Mouse (Mus musculus): ENCODE measurements around the gene Rps10. TPM values are rescaled to one million over a fixed set of nuclear protein-coding genes. Genes with fewer than 3 reads are reported as not detected.
A peak's percentile ranks its signal among the peaks of the same experiment; 100 is the strongest.
"Not testable (repeated sequence)": the region's sequence is repeated elsewhere in the genome, so short reads cannot be mapped to it uniquely, and the experiment has no call there.

Gene Rps10
- polyA plus RNA-seq, 1 experiment from 2014 or later = 510 TPM

- ATAC-seq (ENCODE audit: low read depth) = no peak
- no peak overlapping the region for H3K9ac ChIP-seq (replicated peaks; ENCODE audit: low read depth, low read length)
- 52% methylated on average over 9 of the region's 9 CpGs for WGBS
Observed at GRCm38 (mm10) chr17:27637333-27637732, 864 bp upstream of the Rps10 start.

GRCm38 (mm10) chr17:27635575-27635903 is 930 bp downstream of the Rps10 start:
- not testable (repeated sequence) for ATAC-seq (ENCODE audit: low read depth)
- 41% methylated on average over 9 of the region's 9 CpGs for WGBS

More at GRCm38 (mm10) chr17:27637333-27637732, 864 bp upstream of the Rps10 start:
- H3K9me3 ChIP-seq (ENCODE audit: control insufficient read depth, low read length) = no peaks in the 10 kb centered on the region
- no peak overlapping the region for H3K4me2 ChIP-seq (ENCODE audit: low read depth, low read length)
- H3K27ac ChIP-seq (ENCODE audit: low read depth, low read length) = no peak overlapping the region
- H3K27me3 ChIP-seq (ENCODE audit: control insufficient read depth, insufficient read depth, low read length) = 0 out of 2 replicates have a peak, but pooled peaks cover 2% of the 10 kb centered on the region
- H3K36me3 ChIP-seq (ENCODE audit: control insufficient read depth, insufficient read depth, low read length) = peaks cover 10% of the 10 kb centered on the region
- no peak overlapping the region for H3K4me3 ChIP-seq (ENCODE audit: low read depth, low read length)
- H3K4me1 ChIP-seq (ENCODE audit: control insufficient read depth, insufficient read depth, low read length) = peaks cover 15% of the 10 kb centered on the region

GRCm38 (mm10) chr17:27634871-27635574 is 1.4 kb downstream of the Rps10 start, which contains the start of gene RPS10-NUDT3:
Gene RPS10-NUDT3, minus strand, starts transcription at chr17:27635222.
- peak; percentile 97 for ATAC-seq (ENCODE audit: low read depth)
- 0 out of 2 replicates have a peak, but pooled peaks cover 2% of the 10 kb centered on the region for H3K27me3 ChIP-seq (ENCODE audit: control insufficient read depth, insufficient read depth, low read length)
- peak within 1 kb of the TSS; percentile 82 for H3K4me3 ChIP-seq (ENCODE audit: low read depth, low read length)
- under 1% methylated on average over 57 of the region's 72 CpGs for WGBS
- H3K9me3 ChIP-seq (ENCODE audit: control insufficient read depth, low read length) = no peaks in the 10 kb centered on the region
- peaks cover 14% of the 10 kb centered on the region for H3K4me1 ChIP-seq (ENCODE audit: control insufficient read depth, insufficient read depth, low read length)
- peak within 1 kb of the TSS; percentile 84 for H3K27ac ChIP-seq (ENCODE audit: low read depth, low read length)
- peak within 1 kb of the TSS; percentile 73 for H3K9ac ChIP-seq (replicated peaks; ENCODE audit: low read depth, low read length)
- peak within 1 kb of the TSS; percentile 97 for H3K4me2 ChIP-seq (ENCODE audit: low read depth, low read length)
- peaks cover 33% of the 10 kb centered on the region for H3K36me3 ChIP-seq (ENCODE audit: control insufficient read depth, insufficient read depth, low read length)

More at GRCm38 (mm10) chr17:27635575-27635903, 930 bp downstream of the Rps10 start:
- Histone ChIP-seq H3K36me3 (ENCODE audit: control insufficient read depth, insufficient read depth, low read length) (peaks cover 28% of the 10 kb centered on the region), H3K4me1 (ENCODE audit: control insufficient read depth, insufficient read depth, low read length) (peaks cover 14% of the 10 kb centered on the region), H3K9ac (replicated peaks; ENCODE audit: low read depth, low read length) (peak overlapping the region; percentile 73; the same call in 1 of the 2 replicates), H3K4me2 (ENCODE audit: low read depth, low read length) (peak overlapping the region; percentile 97), H3K4me3 (ENCODE audit: low read depth, low read length) (peak overlapping the region; percentile 82), H3K27ac (ENCODE audit: low read depth, low read length) (peak overlapping the region; percentile 84)
- not testable (repeated sequence) for H3K9me3 ChIP-seq (ENCODE audit: control insufficient read depth, low read length); H3K27me3 ChIP-seq (ENCODE audit: control insufficient read depth, insufficient read depth, low read length)

GRCm38 (mm10) chr17:27629249-27630020 is 7.0 kb downstream of the Rps10 start:
- H3K4me2 ChIP-seq (ENCODE audit: low read depth, low read length) = no peak overlapping the region
- no peaks in the 10 kb centered on the region for H3K9me3 ChIP-seq (ENCODE audit: control insufficient read depth, low read length)
- peaks cover 34% of the 10 kb centered on the region for H3K36me3 ChIP-seq (ENCODE audit: control insufficient read depth, insufficient read depth, low read length)
- no peak for ATAC-seq (ENCODE audit: low read depth)
- no peaks in the 10 kb centered on the region for H3K27me3 ChIP-seq (ENCODE audit: control insufficient read depth, insufficient read depth, low read length)
- no peak overlapping the region for H3K27ac ChIP-seq (ENCODE audit: low read depth, low read length)
- H3K4me1 ChIP-seq (ENCODE audit: control insufficient read depth, insufficient read depth, low read length) = peaks cover 13% of the 10 kb centered on the region
- H3K4me3 ChIP-seq (ENCODE audit: low read depth, low read length) = no peak overlapping the region
- H3K9ac ChIP-seq (replicated peaks; ENCODE audit: low read depth, low read length) = no peak overlapping the region
- 69% methylated on average over 2 of the region's 2 CpGs for WGBS

- Histone ChIP-seq H3K27ac (ENCODE audit: low read depth, low read length) (no peak overlapping the region), H3K4me3 (ENCODE audit: low read depth, low read length) (no peak overlapping the region), H3K27me3 (ENCODE audit: control insufficient read depth, insufficient read depth, low read length) (no peaks in the 10 kb centered on the region), H3K36me3 (ENCODE audit: control insufficient read depth, insufficient read depth, low read length) (peaks cover 34% of the 10 kb centered on the region), H3K9ac (replicated peaks; ENCODE audit: low read depth, low read length) (no peak overlapping the region), H3K4me2 (ENCODE audit: low read depth, low read length) (no peak overlapping the region), H3K4me1 (ENCODE audit: control insufficient read depth, insufficient read depth, low read length) (peaks cover 9% of the 10 kb centered on the region), H3K9me3 (ENCODE audit: control insufficient read depth, low read length) (no peaks in the 10 kb centered on the region)
- no peak for ATAC-seq (ENCODE audit: low read depth)
- 89% methylated on average over 8 of the region's 8 CpGs for WGBS
Observed at GRCm38 (mm10) chr17:27628376-27628775, 8.1 kb downstream of the Rps10 start.

GRCm38 (mm10) chr17:27627451-27627850 is 9.0 kb downstream of the Rps10 start:
- H3K4me3 ChIP-seq (ENCODE audit: low read depth, low read length) = no peak overlapping the region
- H3K4me2 ChIP-seq (ENCODE audit: low read depth, low read length) = no peak overlapping the region
- H3K36me3 ChIP-seq (ENCODE audit: control insufficient read depth, insufficient read depth, low read length) = peaks cover 25% of the 10 kb centered on the region
- H3K27ac ChIP-seq (ENCODE audit: low read depth, low read length) = no peak overlapping the region
- ATAC-seq (ENCODE audit: low read depth) = no peak
- no peaks in the 10 kb centered on the region for H3K9me3 ChIP-seq (ENCODE audit: control insufficient read depth, low read length)
- H3K9ac ChIP-seq (replicated peaks; ENCODE audit: low read depth, low read length) = no peak overlapping the region
- WGBS = 46% methylated on average over 5 of the region's 5 CpGs
- H3K4me1 ChIP-seq (ENCODE audit: control insufficient read depth, insufficient read depth, low read length) = peaks cover 7% of the 10 kb centered on the region; the same call in 1 of the 2 replicates
- H3K27me3 ChIP-seq (ENCODE audit: control insufficient read depth, insufficient read depth, low read length) = no peaks in the 10 kb centered on the region

GRCm38 (mm10) chr17:27626681-27627080 is 9.8 kb downstream of the Rps10 start:
- Histone ChIP-seq H3K27ac (ENCODE audit: low read depth, low read length) (no peak overlapping the region), H3K4me2 (ENCODE audit: low read depth, low read length) (no peak overlapping the region), H3K9ac (replicated peaks; ENCODE audit: low read depth, low read length) (no peak overlapping the region), H3K4me3 (ENCODE audit: low read depth, low read length) (no peak overlapping the region), H3K36me3 (ENCODE audit: control insufficient read depth, insufficient read depth, low read length) (peaks cover 18% of the 10 kb centered on the region), H3K4me1 (ENCODE audit: control insufficient read depth, insufficient read depth, low read length) (peaks cover 7% of the 10 kb centered on the region; the same call in 1 of the 2 replicates), H3K27me3 (ENCODE audit: control insufficient read depth, insufficient read depth, low read length) (no peaks in the 10 kb centered on the region), H3K9me3 (ENCODE audit: control insufficient read depth, low read length) (no peaks in the 10 kb centered on the region)
- 5% methylated on average over 5 of the region's 5 CpGs for WGBS
- no peak; the same call in 1 of the 2 replicates for ATAC-seq (ENCODE audit: low read depth)

GRCm38 (mm10) chr17:27625455-27626251 is 10.8 kb downstream of the Rps10 start:
- Histone ChIP-seq H3K4me3 (ENCODE audit: low read depth, low read length) (no peak overlapping the region), H3K4me2 (ENCODE audit: low read depth, low read length) (no peak overlapping the region), H3K36me3 (ENCODE audit: control insufficient read depth, insufficient read depth, low read length) (peaks cover 7% of the 10 kb centered on the region), H3K27me3 (ENCODE audit: control insufficient read depth, insufficient read depth, low read length) (no peaks in the 10 kb centered on the region), H3K4me1 (ENCODE audit: control insufficient read depth, insufficient read depth, low read length) (peaks cover 15% of the 10 kb centered on the region), H3K9ac (replicated peaks; ENCODE audit: low read depth, low read length) (no peak overlapping the region), H3K27ac (ENCODE audit: low read depth, low read length) (no peak overlapping the region), H3K9me3 (ENCODE audit: control insufficient read depth, low read length) (no peaks in the 10 kb centered on the region)
- 47% methylated on average over 7 of the region's 7 CpGs for WGBS
- ATAC-seq (ENCODE audit: low read depth) = no peak

Data from neural tube, embryonic 14.5 days (tissue).